ENCODE assay signal across 19 mouse cellular contexts in genomic region chr2:181390136-181390870, GRCm38 (mm10). TPM values are rescaled to one million over a fixed set of nuclear protein-coding genes. Genes with fewer than 3 reads are reported as not detected.
DNase-seq lines count a peak whose midpoint lies in the region; ATAC-seq and TF ChIP-seq lines count a peak whose summit lies in the region.
"Had no signal": no experiment of that assay in that cellular context is flagged by ENCODE, and none has a peak within 500 bp of the region (broad histone marks: within the 10 kb centered on the region; RNA-seq: fewer than 3 reads in every experiment).

No protein-coding gene starts in this region.

- no peak overlapping the region for H3K9ac ChIP-seq in midbrain, embryonic 11.5 days (ENCODE audit: low read length)
- H3K9ac ChIP-seq in midbrain, embryonic 13.5 days (replicated peaks): no peak overlapping the region
- H3K9ac ChIP-seq in forebrain, embryonic 14.5 days (ENCODE audit: low read length): no peak overlapping the region
- no peak overlapping the region for H3K9ac ChIP-seq in forebrain, embryonic 12.5 days
- H3K9ac ChIP-seq: liver, embryonic 15.5 days; midbrain, embryonic 12.5 days; neural tube, embryonic 13.5 days had no signal

- 78% methylated on average over 4 of the region's 4 CpGs for WGBS in midbrain, embryonic 11.5 days
- 77% methylated on average over 4 of the region's 4 CpGs for WGBS in midbrain, embryonic 13.5 days
- WGBS in cerebellum, adult 2 months: 36% methylated on average over 4 of the region's 4 CpGs
- WGBS in forebrain, embryonic 14.5 days: 78% methylated on average over 4 of the region's 4 CpGs
- WGBS in forebrain, embryonic 12.5 days: 84% methylated on average over 4 of the region's 4 CpGs

- H3K9me3 ChIP-seq in midbrain, embryonic 11.5 days (ENCODE audit: control insufficient read depth, low read length): no peaks in the 10 kb centered on the region
- no peaks in the 10 kb centered on the region for H3K9me3 ChIP-seq in midbrain, embryonic 13.5 days
- no peaks in the 10 kb centered on the region for H3K9me3 ChIP-seq in forebrain, embryonic 14.5 days (replicated peaks; ENCODE audit: control insufficient read depth, low read length)
- no peaks in the 10 kb centered on the region for H3K9me3 ChIP-seq in forebrain, embryonic 12.5 days
- H3K9me3 ChIP-seq: embryonic facial prominence, embryonic 10.5 days; limb, embryonic 15.5 days; liver, embryonic 15.5 days; midbrain, embryonic 12.5 days; neural tube, embryonic 13.5 days had no signal

- no peaks in the 10 kb centered on the region for H3K4me1 ChIP-seq in midbrain, embryonic 11.5 days (ENCODE audit: control insufficient read depth, insufficient read depth, low read length)
- H3K4me1 ChIP-seq in midbrain, embryonic 13.5 days (replicated peaks): no peaks in the 10 kb centered on the region
- H3K4me1 ChIP-seq in cerebellum, adult 2 months (ENCODE audit: control insufficient read depth, insufficient read depth, low read length): peaks cover 40% of the 10 kb centered on the region
- H3K4me1 ChIP-seq in forebrain, embryonic 14.5 days (ENCODE audit: control insufficient read depth, insufficient read depth, low read length): no peaks in the 10 kb centered on the region
- no peaks in the 10 kb centered on the region for H3K4me1 ChIP-seq in forebrain, embryonic 12.5 days
- H3K4me1 ChIP-seq: embryonic facial prominence, embryonic 10.5 days; liver, embryonic 15.5 days; midbrain, embryonic 12.5 days; neural tube, embryonic 13.5 days had no signal

- no peak overlapping the region for H3K4me2 ChIP-seq in midbrain, embryonic 11.5 days
- H3K4me2 ChIP-seq in midbrain, embryonic 13.5 days (replicated peaks): no peak overlapping the region
- no peak overlapping the region for H3K4me2 ChIP-seq in forebrain, embryonic 14.5 days (ENCODE audit: low read length)
- no peak overlapping the region for H3K4me2 ChIP-seq in forebrain, embryonic 12.5 days
- H3K4me2 ChIP-seq: limb, embryonic 15.5 days; liver, embryonic 15.5 days; midbrain, embryonic 12.5 days; neural tube, embryonic 13.5 days had no signal

- no peak overlapping the region for H3K4me3 ChIP-seq in midbrain, embryonic 11.5 days (ENCODE audit: low read depth, low read length)
- no peak overlapping the region for H3K4me3 ChIP-seq in midbrain, embryonic 13.5 days (replicated peaks)
- no peak overlapping the region for H3K4me3 ChIP-seq in cerebellum, adult 2 months (replicated peaks; ENCODE audit: insufficient read depth, low read depth, low read length)
- H3K4me3 ChIP-seq in forebrain, embryonic 14.5 days (ENCODE audit: low read depth, low read length): no peak overlapping the region
- H3K4me3 ChIP-seq in forebrain, embryonic 12.5 days (replicated peaks): no peak overlapping the region
- H3K4me3 ChIP-seq: embryonic facial prominence, embryonic 10.5 days; layer of hippocampus, adult 2 months; limb, embryonic 15.5 days; liver, embryonic 15.5 days; midbrain, embryonic 12.5 days; neural tube, embryonic 13.5 days had no signal

- no peak overlapping the region for H3K27ac ChIP-seq in midbrain, embryonic 11.5 days (ENCODE audit: low read depth, low read length)
- no peak overlapping the region for H3K27ac ChIP-seq in midbrain, embryonic 13.5 days
- peak overlapping the region; percentile 42 for H3K27ac ChIP-seq in cerebellum, adult 2 months (ENCODE audit: insufficient read depth, low read length)
- H3K27ac ChIP-seq in forebrain, embryonic 14.5 days (ENCODE audit: low read depth, low read length): no peak overlapping the region
- no peak overlapping the region for H3K27ac ChIP-seq in forebrain, embryonic 12.5 days
- H3K27ac ChIP-seq: embryonic facial prominence, embryonic 10.5 days; limb, embryonic 15.5 days; liver, embryonic 15.5 days; midbrain, embryonic 12.5 days; neural tube, embryonic 13.5 days had no signal

- peaks cover 3% of the 10 kb centered on the region for H3K36me3 ChIP-seq in midbrain, embryonic 11.5 days (ENCODE audit: control insufficient read depth, insufficient read depth, low read length)
- peaks cover 55% of the 10 kb centered on the region for H3K36me3 ChIP-seq in midbrain, embryonic 13.5 days
- H3K36me3 ChIP-seq in forebrain, embryonic 14.5 days (ENCODE audit: control insufficient read depth, insufficient read depth, low read length): peaks cover 30% of the 10 kb centered on the region
- H3K36me3 ChIP-seq in forebrain, embryonic 12.5 days (replicated peaks): peaks cover 38% of the 10 kb centered on the region

- ATAC-seq in midbrain, embryonic 11.5 days (ENCODE audit: low FRiP score): no peak
- ATAC-seq in midbrain, embryonic 13.5 days: no peak
- no peak for ATAC-seq in forebrain, embryonic 14.5 days
- ATAC-seq in forebrain, embryonic 12.5 days (ENCODE audit: low FRiP score): no peak
- ATAC-seq: inflammation-experienced regulatory T-cells, adult 6 months; lung, postnatal 0 days had no signal

- H3K27me3 ChIP-seq in midbrain, embryonic 11.5 days (ENCODE audit: control insufficient read depth, insufficient read depth, low read length): no peaks in the 10 kb centered on the region
- H3K27me3 ChIP-seq in midbrain, embryonic 13.5 days: no peaks in the 10 kb centered on the region
- no peaks in the 10 kb centered on the region for H3K27me3 ChIP-seq in cerebellum, adult 2 months (ENCODE audit: control insufficient read depth, insufficient read depth, low read length)
- no peaks in the 10 kb centered on the region for H3K27me3 ChIP-seq in forebrain, embryonic 14.5 days (replicated peaks; ENCODE audit: control insufficient read depth, insufficient read depth, low read length)
- no peaks in the 10 kb centered on the region for H3K27me3 ChIP-seq in forebrain, embryonic 12.5 days
- H3K27me3 ChIP-seq: limb, embryonic 15.5 days; liver, embryonic 15.5 days; midbrain, embryonic 12.5 days; neural tube, embryonic 13.5 days had no signal

- DNase-seq in midbrain, embryonic 11.5 days (ENCODE audit: low spot score, missing footprints): peak; percentile 73
- peak; percentile 59 to 60 for DNase-seq in adrenal gland, postnatal 36 days
- DNase-seq in cerebellum, adult 2 months: peak; percentile 74 to 83
- peak; percentile 26 for DNase-seq in yolk sac, embryonic 10.5 days (ENCODE audit: low spot score)
- DNase-seq in forebrain, embryonic 14.5 days (ENCODE audit: low spot score): no peak
- DNase-seq: gastrocnemius, postnatal 14 days; kidney, adult 8-10 months; kidney, postnatal 14 days; right cerebral cortex, adult 18-20 months had no signal

- no peak for TF ChIP-seq POLR2A in cerebellum, adult 2 months (IDR thresholded peaks at IDR 0.05; ENCODE audit: borderline replicate concordance, insufficient read depth, low read length)

- TF ChIP-seq CTCF in cerebellum, adult 2 months (IDR thresholded peaks at IDR 0.05; ENCODE audit: borderline replicate concordance, insufficient read depth, low read depth, low read length): no peak

RNA-seq across cellular contexts. Expression of gene Lime1, which starts 10.4 kb away (rescaled TPM):
- 19.7 TPM in 2 replicates for polyA plus RNA-seq in midbrain, embryonic 11.5 days (2014; fragmentation: Nextera tagmentation; extraction: Ambion mirVana)
- polyA plus RNA-seq in midbrain, embryonic 13.5 days (2015; fragmentation: Nextera tagmentation; extraction: Ambion mirVana): 42.1 and 46.7 TPM in 2 replicates
- 10 to 100 TPM; 13.4 to 18.1 TPM for total RNA-seq in adrenal gland, postnatal 36 days (2021)
- 79.8 and 85.0 TPM in 2 replicates for polyA plus RNA-seq in cerebellum, adult 2 months (2012; rRNA removed)
- polyA plus RNA-seq in forebrain, embryonic 14.5 days (2014; fragmentation: Nextera tagmentation; extraction: Ambion mirVana): 27.4 and 30.3 TPM in 2 replicates
- polyA plus RNA-seq in forebrain, embryonic 12.5 days (2016; fragmentation: Nextera tagmentation; extraction: Ambion mirVana): 33.9 and 34.5 TPM in 2 replicates

RNA-seq across cellular contexts. Expression of gene Arfrp1, which starts 25.1 kb away (rescaled TPM):
- polyA plus RNA-seq in midbrain, embryonic 11.5 days (2014; fragmentation: Nextera tagmentation; extraction: Ambion mirVana): 54.2 and 60.9 TPM in 2 replicates
- 91.6 and 95.9 TPM in 2 replicates for polyA plus RNA-seq in midbrain, embryonic 13.5 days (2015; fragmentation: Nextera tagmentation; extraction: Ambion mirVana)
- 10 to 100 TPM; 38.9 to 45.5 TPM for total RNA-seq in adrenal gland, postnatal 36 days (2021)
- polyA plus RNA-seq in cerebellum, adult 2 months (2012; rRNA removed): 75.6 and 77.7 TPM in 2 replicates
- 58.6 and 63.5 TPM in 2 replicates for polyA plus RNA-seq in forebrain, embryonic 14.5 days (2014; fragmentation: Nextera tagmentation; extraction: Ambion mirVana)
- polyA plus RNA-seq in forebrain, embryonic 12.5 days (2016; fragmentation: Nextera tagmentation; extraction: Ambion mirVana): 83.6 and 86.4 TPM in 2 replicates

RNA-seq across cellular contexts. Expression of gene Zgpat, which starts 25.6 kb away (rescaled TPM):
- 34.5 and 36.8 TPM in 2 replicates for polyA plus RNA-seq in midbrain, embryonic 11.5 days (2014; fragmentation: Nextera tagmentation; extraction: Ambion mirVana)
- 71.5 and 78.5 TPM in 2 replicates for polyA plus RNA-seq in midbrain, embryonic 13.5 days (2015; fragmentation: Nextera tagmentation; extraction: Ambion mirVana)
- total RNA-seq in adrenal gland, postnatal 36 days (2021): 10 to 100 TPM; 34.8 to 47.3 TPM
- polyA plus RNA-seq in cerebellum, adult 2 months (2012; rRNA removed): 102 and 106 TPM in 2 replicates
- polyA plus RNA-seq in forebrain, embryonic 14.5 days (2014; fragmentation: Nextera tagmentation; extraction: Ambion mirVana): 44.6 and 55.6 TPM in 2 replicates
- 62.4 and 69.5 TPM in 2 replicates for polyA plus RNA-seq in forebrain, embryonic 12.5 days (2016; fragmentation: Nextera tagmentation; extraction: Ambion mirVana)
